Comparison of ENCODE assay signal across 8 mouse cellular contexts in the genomic region with DNA sequence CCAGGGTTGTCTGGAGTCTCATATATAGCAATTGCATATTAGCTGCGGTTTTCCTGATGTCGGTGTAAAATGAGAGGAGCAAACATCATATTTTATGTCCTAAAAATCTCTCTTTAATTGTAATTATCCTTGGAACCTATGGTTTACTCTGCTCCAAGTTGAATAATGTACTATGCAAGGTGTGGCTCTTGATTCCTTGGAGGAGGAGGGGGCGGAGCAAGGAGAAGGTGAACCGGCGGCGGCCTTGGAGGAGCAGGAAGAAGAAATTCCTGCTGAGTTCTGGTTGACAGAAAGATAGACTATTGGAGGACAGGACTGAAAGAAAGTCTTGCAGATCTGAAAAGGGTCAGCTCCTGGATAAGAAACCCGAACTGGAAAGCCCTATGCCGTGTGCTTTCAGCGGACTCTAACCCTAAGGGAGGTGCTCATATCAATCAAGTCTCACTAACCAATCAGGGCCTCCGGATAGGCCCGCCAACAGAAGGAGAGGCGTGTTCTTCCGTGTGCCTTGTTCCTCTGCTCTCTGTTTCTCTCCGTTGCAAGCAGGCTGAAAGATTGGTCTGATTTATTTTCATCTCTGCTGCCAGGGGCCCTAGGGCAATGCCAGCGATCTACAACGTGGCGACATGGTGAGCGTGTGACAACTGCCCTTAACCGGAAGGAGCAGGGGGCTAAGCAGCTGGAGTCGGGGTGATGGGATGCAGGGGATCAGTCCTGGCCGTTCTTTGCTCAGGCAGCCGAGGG.
DNase-seq lines count a peak whose midpoint lies in the region; ATAC-seq and TF ChIP-seq lines count a peak whose summit lies in the region.
"Not testable (repeated sequence)": the region's sequence is repeated elsewhere in the genome, so short reads cannot be mapped to it uniquely, and the experiment has no call there.

No protein-coding gene starts in this region.

- not testable (repeated sequence) for H3K9me3 ChIP-seq in heart, embryonic 13.5 days; kidney, embryonic 15.5 days (replicated peaks); limb, embryonic 13.5 days; midbrain, embryonic 13.5 days

- not testable (repeated sequence) for TF ChIP-seq POLR2A in spleen, adult 2 months (IDR thresholded peaks at IDR 0.05; ENCODE audit: low read depth, low read length)

- not testable (repeated sequence) for H3K4me1 ChIP-seq in brown adipose tissue, adult 24 weeks (ENCODE audit: control insufficient read depth, insufficient read depth, insufficient read length, low read length); heart, embryonic 13.5 days; kidney, embryonic 15.5 days; limb, embryonic 13.5 days; midbrain, embryonic 13.5 days (replicated peaks); spleen, adult 2 months (ENCODE audit: control insufficient read depth, insufficient read depth, insufficient read length)

- peak overlapping the region; percentile 86 for H3K9ac ChIP-seq in heart, embryonic 13.5 days
- peak overlapping the region; percentile 65 for H3K9ac ChIP-seq in kidney, embryonic 15.5 days
- H3K9ac ChIP-seq in limb, embryonic 13.5 days = peak overlapping the region; percentile 77
- peak overlapping the region; percentile 75 for H3K9ac ChIP-seq in midbrain, embryonic 13.5 days (replicated peaks)

- not testable (repeated sequence) for H3K36me3 ChIP-seq in heart, embryonic 13.5 days; kidney, embryonic 15.5 days; limb, embryonic 13.5 days; midbrain, embryonic 13.5 days; spleen, adult 2 months (ENCODE audit: control insufficient read depth, insufficient read depth, low read length)

- not testable (repeated sequence) for H3K27me3 ChIP-seq in heart, embryonic 13.5 days (replicated peaks); kidney, embryonic 15.5 days; limb, embryonic 13.5 days; midbrain, embryonic 13.5 days; spleen, adult 2 months (ENCODE audit: control insufficient read depth, insufficient read depth, low read length)

- WGBS in heart, embryonic 13.5 days = 1% methylated on average over 22 of the region's 22 CpGs
- 2% methylated on average over 22 of the region's 22 CpGs for WGBS in kidney, embryonic 15.5 days
- WGBS in limb, embryonic 13.5 days = 1% methylated on average over 22 of the region's 22 CpGs
- WGBS in midbrain, embryonic 13.5 days = 2% methylated on average over 22 of the region's 22 CpGs
- WGBS in spleen, adult 2 months = 1% methylated on average over 22 of the region's 22 CpGs

- not testable (repeated sequence) for TF ChIP-seq CTCF in spleen, adult 2 months (IDR thresholded peaks at IDR 0.05; ENCODE audit: extremely low read depth, insufficient read depth, insufficient read length, insufficient replicate concordance)

- peak overlapping the region; percentile 70 for H3K4me2 ChIP-seq in heart, embryonic 13.5 days
- peak overlapping the region; percentile 59 for H3K4me2 ChIP-seq in kidney, embryonic 15.5 days
- peak overlapping the region; percentile 62 for H3K4me2 ChIP-seq in limb, embryonic 13.5 days (replicated peaks)
- H3K4me2 ChIP-seq in midbrain, embryonic 13.5 days (replicated peaks) = peak overlapping the region; percentile 61

- peak overlapping the region; percentile 92 for H3K4me3 ChIP-seq in brown adipose tissue, adult 24 weeks (ENCODE audit: insufficient read depth, low read depth, low read length)
- H3K4me3 ChIP-seq in heart, embryonic 13.5 days = peak overlapping the region; percentile 71
- H3K4me3 ChIP-seq in kidney, embryonic 15.5 days (replicated peaks) = peak overlapping the region; percentile 70
- peak overlapping the region; percentile 54 for H3K4me3 ChIP-seq in limb, embryonic 13.5 days
- H3K4me3 ChIP-seq in midbrain, embryonic 13.5 days (replicated peaks) = peak overlapping the region; percentile 59
- H3K4me3 ChIP-seq in spleen, adult 2 months (ENCODE audit: extremely low read depth, insufficient read depth, insufficient read length) = peak overlapping the region; percentile 93

- peak; percentile 66 for DNase-seq in CD4-positive, CD25-positive, alpha-beta regulatory T cell, adult 2 months (ENCODE audit: low read depth, low spot score)
- peak; percentile 13 to 23 for DNase-seq in spleen, adult 2 months (ENCODE audit: low read depth in 1 of 2, low spot score in 2 of 2)

- peak; percentile 90 for ATAC-seq in erythroid progenitor cell, adult 5-6 weeks (replicated peaks; ENCODE audit: low FRiP score, poor library complexity, severe bottlenecking)
- ATAC-seq in heart, embryonic 13.5 days (ENCODE audit: extremely low read depth, insufficient number of reproducible peaks, low FRiP score, low TSS enrichment) = not testable (repeated sequence)
- peak; percentile 92 for ATAC-seq in kidney, embryonic 15.5 days (replicated peaks; ENCODE audit: low FRiP score)
- ATAC-seq in limb, embryonic 13.5 days (ENCODE audit: low FRiP score, low read depth) = peak; percentile 69; the same call in 1 of the 2 replicates
- ATAC-seq in midbrain, embryonic 13.5 days = peak; percentile 93

- H3K27ac ChIP-seq in brown adipose tissue, adult 24 weeks (replicated peaks; ENCODE audit: low read depth, low read length) = not testable (repeated sequence)
- H3K27ac ChIP-seq in heart, embryonic 13.5 days (replicated peaks) = peak overlapping the region; percentile 74
- peak overlapping the region; percentile 80 for H3K27ac ChIP-seq in kidney, embryonic 15.5 days
- peak overlapping the region; percentile 39; the same call in 1 of the 2 replicates for H3K27ac ChIP-seq in limb, embryonic 13.5 days
- H3K27ac ChIP-seq in midbrain, embryonic 13.5 days = peak overlapping the region; percentile 77
- peak overlapping the region; percentile 13; the same call in 1 of the 2 replicates for H3K27ac ChIP-seq in spleen, adult 2 months (ENCODE audit: insufficient read depth, low read length)
